Mouse (Mus musculus): ENCODE measurements at regions not wholly inside any gene's neighbourhood (a gene's known extent, or its start where the extent isn't known, plus 50 kb on each side); places are given as distances from the start of the nearest gene placed in this dataset.

DNA sequence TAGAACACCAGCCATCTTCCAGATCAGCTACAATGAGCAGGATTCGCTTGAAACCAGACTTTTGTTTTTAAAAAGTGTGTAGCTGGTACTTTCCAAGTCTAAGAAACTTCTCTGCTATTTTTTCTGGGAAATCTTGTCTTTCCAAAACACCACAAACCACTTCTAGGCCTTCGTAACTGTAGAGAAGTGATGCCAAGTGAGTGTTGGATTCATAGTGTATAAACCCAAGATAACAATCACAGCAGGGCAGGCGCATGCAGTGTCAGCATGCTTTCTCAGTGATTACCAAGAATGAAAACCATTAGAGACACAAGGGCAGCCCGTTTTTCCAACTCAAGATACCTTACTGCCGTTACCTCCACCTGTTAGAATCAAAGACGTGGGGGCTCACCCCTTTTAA lies 58.9 kb upstream of the Ptgfr start:
- no peak for TF ChIP-seq CTCF (IDR thresholded peaks at IDR 0.05; ENCODE audit: low read depth)
- TF ChIP-seq EP300 (IDR thresholded peaks at IDR 0.05; ENCODE audit: low read depth) = no peak

Measured in liver, embryonic 14.5 days (tissue).